Mouse (Mus musculus): ENCODE results near the gene Prkce.

Prkce gene

DNA sequence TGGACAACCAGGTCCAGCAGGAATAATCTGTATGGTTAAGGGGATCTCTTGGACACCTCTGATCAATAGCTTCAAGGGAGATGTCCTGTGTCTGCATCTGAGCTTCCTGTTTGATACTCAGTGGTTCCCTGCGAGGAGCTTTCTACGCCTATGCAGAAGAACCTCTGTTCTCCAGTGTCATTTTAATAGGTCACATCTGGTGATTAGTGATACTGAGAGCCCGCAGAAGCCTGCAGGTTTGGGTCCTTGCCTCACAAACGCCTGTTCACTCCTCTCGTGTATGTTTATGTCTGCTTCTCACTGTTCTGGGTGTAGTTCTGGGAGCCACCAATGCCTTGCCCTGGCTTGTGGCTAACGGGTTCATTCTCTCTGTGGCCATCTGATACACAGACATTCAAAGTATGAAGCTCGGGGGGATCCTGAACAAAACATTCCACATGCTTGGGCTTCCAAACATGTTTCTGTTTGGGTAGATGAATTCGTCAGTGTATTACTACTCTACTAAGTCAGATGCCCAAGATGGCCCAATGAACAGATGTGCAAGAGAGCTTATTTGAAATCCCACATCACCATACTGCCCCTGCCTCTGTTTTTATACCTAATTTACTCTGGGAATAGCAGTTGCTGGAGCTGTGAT lies 202.6 kb downstream of the Prkce start:
- no peak for DNase-seq (ENCODE audit: low read depth)

DNA sequence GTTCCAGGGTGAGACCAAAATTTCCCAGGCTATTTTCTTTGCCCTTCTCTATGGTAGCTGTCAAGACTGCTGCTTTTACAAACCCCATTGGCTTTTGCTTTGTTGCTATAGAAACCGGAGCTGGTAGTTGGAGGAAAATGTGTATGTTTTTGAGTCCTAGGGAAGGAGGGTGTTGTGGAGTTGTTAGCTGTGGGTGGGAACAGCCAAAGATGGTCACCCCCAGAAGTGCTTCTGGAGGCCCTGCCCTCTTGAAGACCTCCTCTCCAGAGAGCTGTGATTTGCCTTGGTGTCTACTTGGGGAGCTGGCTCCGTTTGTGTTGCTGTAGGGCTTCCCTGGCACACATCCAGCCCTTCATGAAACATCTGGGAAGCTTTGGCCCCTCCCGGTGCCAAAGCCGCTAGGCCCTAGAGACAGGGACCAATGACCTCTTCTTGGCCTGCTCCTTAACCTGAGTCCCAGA lies 203.5 kb downstream of the Prkce start:
- DNase-seq (ENCODE audit: low read depth): no peak

- DNase-seq (ENCODE audit: low read depth): no peak
Measured at GRCm38 (mm10) chr17:86376389-86376788, 208.8 kb downstream of the Prkce start.

GRCm38 (mm10) chr17:86377863-86378262 lies 210.3 kb downstream of the Prkce start:
- DNase-seq (ENCODE audit: low read depth): no peak

DNA sequence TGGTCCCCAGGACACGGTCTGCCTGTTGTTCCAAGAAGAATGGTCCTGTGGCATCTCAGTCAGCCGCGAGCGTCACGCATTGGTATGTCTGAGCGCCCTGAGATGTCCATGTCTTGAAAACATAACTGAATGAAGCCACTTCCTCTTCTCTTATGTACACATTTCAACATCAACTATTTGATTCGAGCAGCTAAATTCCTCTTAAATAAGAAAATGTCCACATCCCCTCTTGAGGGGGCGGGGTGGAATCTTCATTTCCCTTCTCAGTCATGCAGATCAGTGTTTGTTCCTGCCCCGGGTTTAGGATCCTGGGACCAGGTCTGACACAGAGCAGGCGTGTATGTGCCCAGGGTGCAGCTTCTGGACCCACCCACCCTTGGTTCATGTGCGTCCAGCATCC lies 211.0 kb downstream of the Prkce start:
- no peak for DNase-seq (ENCODE audit: low read depth)

- DNase-seq (ENCODE audit: low read depth): no peak
Measured at GRCm38 (mm10) chr17:86379405-86380137, 212.0 kb downstream of the Prkce start.

DNA sequence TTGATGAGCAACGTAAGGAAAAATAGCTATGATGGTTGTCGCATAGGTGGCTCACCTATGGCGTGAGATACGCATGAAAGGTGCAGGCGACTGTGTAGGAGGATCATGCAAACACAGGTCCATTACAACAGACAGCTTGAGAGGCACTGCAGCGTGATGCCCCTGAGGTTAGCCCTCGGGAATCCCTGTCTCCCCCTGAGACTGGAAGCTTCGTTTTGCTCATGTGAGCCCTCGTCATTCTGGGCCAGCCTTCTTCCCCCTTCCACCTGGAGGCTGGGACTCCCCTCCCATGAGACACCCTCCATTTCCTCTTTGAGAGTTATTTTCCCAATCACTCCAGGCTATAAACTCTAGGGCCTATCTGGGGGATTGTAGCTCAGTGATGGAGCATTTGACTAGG lies 213.9 kb downstream of the Prkce start:
- no peak for DNase-seq (ENCODE audit: low read depth)

GRCm38 (mm10) chr17:86382885-86383284 lies 215.3 kb downstream of the Prkce start:
- DNase-seq (ENCODE audit: low read depth): no peak

DNA sequence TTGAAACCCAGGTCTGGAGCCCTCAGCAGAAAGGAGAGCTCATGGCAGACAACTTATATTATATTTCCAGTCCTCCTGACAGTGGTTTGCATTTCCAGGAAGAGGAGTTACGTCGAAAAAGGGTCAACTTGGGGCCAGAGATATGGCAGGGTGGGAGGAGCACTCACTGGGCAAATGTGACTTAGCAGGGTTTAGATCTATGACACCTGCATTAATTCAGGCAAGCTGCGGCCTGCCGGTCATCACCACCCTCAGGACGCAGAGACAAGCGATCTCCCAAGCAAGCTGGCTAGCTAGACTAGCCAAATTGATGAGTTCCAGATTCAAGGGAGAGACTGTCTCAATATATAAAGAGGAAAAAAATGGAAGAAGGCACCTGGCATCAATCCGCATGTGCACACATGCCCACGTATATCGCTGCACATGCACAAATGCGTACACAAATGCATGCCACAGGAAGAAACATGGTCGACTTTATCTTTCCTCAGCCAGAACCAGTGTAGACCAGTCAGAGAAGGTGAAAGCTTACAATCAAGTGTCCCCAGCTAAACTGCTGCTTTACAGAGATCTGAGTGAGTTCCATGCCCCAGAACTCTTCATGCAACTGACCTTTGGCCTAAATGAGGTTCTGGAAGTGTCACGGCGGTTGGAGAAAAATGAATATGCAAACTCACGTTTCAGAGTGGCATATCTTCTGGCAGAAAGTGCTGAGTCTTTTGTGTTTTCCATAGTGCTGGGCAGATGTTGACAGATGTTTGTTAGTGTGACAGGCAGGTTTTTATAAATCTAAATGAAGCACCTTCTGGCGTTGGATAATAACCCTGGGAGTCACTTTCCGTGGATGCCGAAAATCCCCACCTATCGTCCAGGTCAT lies 216.4 kb downstream of the Prkce start:
- no peak for DNase-seq (ENCODE audit: low read depth)

GRCm38 (mm10) chr17:86392475-86392874 lies 224.9 kb downstream of the Prkce start:
- DNase-seq (ENCODE audit: low read depth): no peak

GRCm38 (mm10) chr17:86393191-86393590 lies 225.6 kb downstream of the Prkce start:
- no peak for DNase-seq (ENCODE audit: low read depth)

DNA sequence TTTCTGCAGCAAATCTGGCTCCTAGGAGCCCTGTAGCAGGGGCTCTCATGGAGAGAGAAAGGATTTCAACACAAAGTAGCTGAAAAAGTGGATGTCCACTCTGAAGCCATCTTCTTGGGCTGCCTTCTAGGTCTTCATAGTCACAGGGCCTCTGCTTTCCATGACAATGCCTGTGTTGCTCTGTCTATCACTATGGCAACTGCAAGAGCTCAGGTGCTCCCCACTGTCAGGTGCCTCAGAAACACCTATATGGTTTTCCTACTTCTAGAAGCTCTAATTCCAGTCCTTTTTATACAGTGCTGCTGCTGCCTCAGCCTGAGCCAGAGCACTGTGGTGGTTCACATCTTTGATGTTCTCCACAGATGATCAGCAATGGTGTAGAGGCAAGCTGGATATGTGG lies 229.5 kb downstream of the Prkce start:
- no peak for DNase-seq (ENCODE audit: low read depth)

DNA sequence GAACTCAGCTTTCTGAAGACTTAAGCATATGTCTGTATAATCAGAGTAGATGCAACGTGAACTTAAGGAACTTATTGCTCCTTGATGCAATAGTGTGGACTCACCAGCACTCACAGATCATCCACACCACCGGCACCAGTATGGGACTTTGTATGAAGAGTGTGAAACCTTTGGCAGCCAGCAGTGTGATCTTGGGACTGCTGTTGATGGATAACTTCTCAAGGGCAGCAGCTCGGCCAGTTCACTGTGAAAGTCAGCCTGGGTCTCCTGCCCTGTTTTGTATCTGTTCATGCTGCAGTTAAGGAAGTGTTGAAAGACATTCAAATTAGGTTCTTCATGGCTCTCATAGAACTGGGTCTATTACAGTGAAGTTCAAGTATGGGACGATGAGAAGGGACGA lies 230.1 kb downstream of the Prkce start:
- no peak for DNase-seq (ENCODE audit: low read depth)

DNA sequence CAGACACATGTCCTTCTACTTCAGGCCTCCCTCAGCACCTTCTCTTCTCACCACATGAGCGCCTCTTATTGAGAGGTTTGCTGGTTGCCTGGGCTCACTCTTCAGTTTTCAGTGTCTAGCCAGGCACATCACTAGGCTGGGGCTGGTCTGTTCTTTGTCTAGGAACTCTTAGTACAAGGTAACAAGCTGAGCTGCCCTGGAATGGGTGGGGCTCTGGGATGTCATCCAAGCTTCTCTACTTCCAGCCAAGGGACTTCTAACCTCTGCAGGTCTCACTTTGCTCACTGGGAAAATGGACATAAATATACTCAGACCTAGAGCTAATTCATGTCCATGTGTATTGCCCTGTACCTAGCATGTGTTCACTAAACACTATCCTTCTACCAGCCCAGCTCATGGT lies 230.6 kb downstream of the Prkce start:
- DNase-seq (ENCODE audit: low read depth): no peak

DNA sequence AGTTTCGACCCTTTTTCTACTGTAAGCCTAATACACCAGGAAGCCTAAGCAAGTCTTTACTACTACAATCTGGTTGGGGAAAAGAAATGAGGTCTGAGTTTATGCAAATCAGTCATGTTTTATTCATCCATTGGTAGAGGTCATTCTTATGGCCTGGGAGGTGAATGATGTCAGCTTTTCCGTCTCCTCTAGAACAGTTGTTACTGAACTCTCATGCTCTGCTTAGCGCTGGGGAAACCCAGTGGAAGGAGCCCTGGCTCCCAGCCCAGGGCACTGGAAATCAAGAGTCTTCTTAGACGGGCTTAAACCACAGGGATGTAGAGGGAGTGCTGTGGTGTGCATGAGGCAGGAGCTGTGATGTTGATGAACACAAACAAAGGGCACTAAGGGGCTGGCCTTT lies 232.4 kb downstream of the Prkce start:
- no peak for DNase-seq (ENCODE audit: low read depth)

- DNase-seq (ENCODE audit: low read depth): no peak
Measured at GRCm38 (mm10) chr17:86404795-86405501, 237.4 kb downstream of the Prkce start.

GRCm38 (mm10) chr17:86405644-86406043 lies 238.1 kb downstream of the Prkce start:
- DNase-seq (ENCODE audit: low read depth): no peak

- no peak for DNase-seq (ENCODE audit: low read depth)
Measured at GRCm38 (mm10) chr17:86407921-86408613, 240.5 kb downstream of the Prkce start.

GRCm38 (mm10) chr17:86408614-86409006 lies 241.0 kb downstream of the Prkce start:
- DNase-seq (ENCODE audit: low read depth): no peak

GRCm38 (mm10) chr17:86409485-86409884 lies 241.9 kb downstream of the Prkce start:
- no peak for DNase-seq (ENCODE audit: low read depth)

DNA sequence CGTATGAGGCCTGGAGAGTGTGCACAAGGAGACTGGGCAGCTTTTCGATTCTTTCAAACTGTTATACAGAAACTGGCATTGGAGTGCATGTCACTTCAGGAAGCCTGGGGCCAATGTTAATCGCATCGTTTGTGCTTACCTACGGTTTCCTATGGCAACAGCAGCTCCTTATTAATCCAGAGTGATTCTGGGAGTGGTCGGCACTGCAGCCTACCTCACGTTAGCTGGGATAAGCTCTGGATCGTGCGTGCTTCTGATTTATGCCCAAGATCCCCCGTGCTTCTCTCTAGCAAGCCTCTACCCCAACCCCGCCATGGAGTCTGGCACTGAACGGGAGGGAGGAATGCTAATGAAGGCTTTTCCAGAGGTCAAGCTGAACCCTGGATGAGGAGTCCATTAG lies 242.9 kb downstream of the Prkce start:
- no peak for DNase-seq (ENCODE audit: low read depth)

DNA sequence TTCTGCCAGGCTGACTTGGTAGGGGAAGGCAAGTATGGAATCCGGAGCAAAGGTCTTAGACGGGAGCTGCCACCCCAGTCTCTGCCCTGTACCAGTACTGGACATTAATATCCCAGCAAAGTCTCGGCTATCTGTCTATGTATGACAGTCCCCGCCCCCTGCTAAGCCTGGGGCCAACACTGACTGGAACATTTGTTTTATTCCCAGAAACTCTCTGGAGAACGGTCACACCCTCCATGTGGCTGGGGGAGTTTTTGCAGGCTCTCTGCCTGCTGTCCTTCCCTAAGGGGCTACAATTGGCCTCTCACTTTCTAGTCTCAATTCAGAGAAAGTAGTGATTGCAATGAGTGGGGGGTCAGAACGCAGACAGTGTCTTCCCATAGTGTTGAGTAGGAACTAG lies 244.6 kb downstream of the Prkce start:
- DNase-seq (ENCODE audit: low read depth): no peak
